ENCODE assay signal across 9 mouse cellular contexts in genomic region chr16:31896971-31897774, GRCm38 (mm10). TPM values are rescaled to one million over a fixed set of nuclear protein-coding genes. Genes with fewer than 3 reads are reported as not detected.
A peak's percentile ranks its signal among the peaks of the same experiment; 100 is the strongest.
DNase-seq lines count a peak whose midpoint lies in the region; ATAC-seq and TF ChIP-seq lines count a peak whose summit lies in the region.
"Had no signal": no experiment of that assay in that cellular context is flagged by ENCODE, and none has a peak within 500 bp of the region (broad histone marks: within the 10 kb centered on the region; RNA-seq: fewer than 3 reads in every experiment).

No protein-coding gene starts in this region.

- no peak for ATAC-seq in heart, embryonic 13.5 days (ENCODE audit: extremely low read depth, insufficient number of reproducible peaks, low FRiP score, low TSS enrichment)
- ATAC-seq in kidney, embryonic 16.5 days (ENCODE audit: low FRiP score, low TSS enrichment), result peak; percentile 80; the same call in 1 of the 2 replicates

- 0 out of 2 replicates have a peak, but pooled peaks cover 8% of the 10 kb centered on the region for H3K27me3 ChIP-seq in heart, embryonic 13.5 days (replicated peaks)
- H3K27me3 ChIP-seq in kidney, embryonic 16.5 days (ENCODE audit: insufficient read depth, low read length), result no peaks in the 10 kb centered on the region

- H3K9ac ChIP-seq in heart, embryonic 13.5 days, result peak overlapping the region; percentile 69
- peak overlapping the region; percentile 42; the same call in 1 of the 2 replicates for H3K9ac ChIP-seq in kidney, embryonic 16.5 days (replicated peaks; ENCODE audit: low read length)

- H3K4me3 ChIP-seq in heart, embryonic 13.5 days, result peak overlapping the region; percentile 38
- peak overlapping the region; percentile 14; the same call in 1 of the 2 replicates for H3K4me3 ChIP-seq in kidney, embryonic 16.5 days (ENCODE audit: low read length)
- no peak overlapping the region for H3K4me3 ChIP-seq in lung, adult 2 months (replicated peaks; ENCODE audit: extremely low read depth, low read depth, low read length)

- no peak for DNase-seq in heart, adult 18-20 months
- peak; percentile 58 for DNase-seq in cerebellum, adult 8-10 months
- peak; percentile 57 for DNase-seq in forelimb bud, embryonic 11.5 days (ENCODE audit: low read depth, low spot score)
- DNase-seq in lung, adult 2 months, result peak; percentile 14
- DNase-seq in retina, embryonic 14.5 days (ENCODE audit: low spot score), result peak; percentile 74
- no peak for DNase-seq in adipocyte (ENCODE audit: low spot score)

- no peak for TF ChIP-seq POLR2A in lung, adult 2 months (IDR thresholded peaks at IDR 0.05; ENCODE audit: borderline replicate concordance, extremely low read depth, low read depth, low read length)

- no peak overlapping the region for H3K27ac ChIP-seq in heart, embryonic 13.5 days (replicated peaks)
- H3K27ac ChIP-seq in kidney, embryonic 16.5 days (ENCODE audit: low read length), result no peak overlapping the region

- peak overlapping the region; percentile 67 for H3K4me2 ChIP-seq in heart, embryonic 13.5 days
- peak overlapping the region; percentile 52 for H3K4me2 ChIP-seq in kidney, embryonic 16.5 days (replicated peaks; ENCODE audit: low read depth, low read length)

- no peak for TF ChIP-seq CTCF in lung, adult 2 months (IDR thresholded peaks at IDR 0.05; ENCODE audit: insufficient read depth, low read length)

- no peaks in the 10 kb centered on the region for H3K36me3 ChIP-seq in heart, embryonic 13.5 days
- no peaks in the 10 kb centered on the region for H3K36me3 ChIP-seq in kidney, embryonic 16.5 days (ENCODE audit: insufficient read depth, low read length)
- H3K36me3 ChIP-seq: G1E had no signal

- peaks cover 17% of the 10 kb centered on the region for H3K4me1 ChIP-seq in heart, embryonic 13.5 days
- H3K4me1 ChIP-seq in kidney, embryonic 16.5 days (ENCODE audit: insufficient read depth, low read length), result peaks cover 10% of the 10 kb centered on the region
- 0 out of 2 replicates have a peak, but pooled peaks cover 2% of the 10 kb centered on the region for H3K4me1 ChIP-seq in lung, adult 2 months (ENCODE audit: control insufficient read depth, insufficient read depth, low read length)

- H3K9me3 ChIP-seq in heart, embryonic 13.5 days, result no peaks in the 10 kb centered on the region
- peaks cover 6% of the 10 kb centered on the region; the same call in 1 of the 2 replicates for H3K9me3 ChIP-seq in kidney, embryonic 16.5 days (ENCODE audit: low read length)
- H3K9me3 ChIP-seq: G1E had no signal

- WGBS in heart, embryonic 13.5 days, result 14% methylated on average over 29 of the region's 29 CpGs
- WGBS in kidney, embryonic 16.5 days, result 13% methylated on average over 29 of the region's 29 CpGs
- WGBS in lung, adult 2 months, result 21% methylated on average over 29 of the region's 29 CpGs

RNA-seq across cellular contexts. Expression of gene Meltf, which starts 18.6 kb away (rescaled TPM):
- polyA plus RNA-seq in heart, embryonic 13.5 days (2015; fragmentation: Nextera tagmentation; extraction: Ambion mirVana), result 0.04 and 0.05 TPM in 2 replicates
- under 1 TPM in 1 of 2 experiments, not detected in 1; 0.08 TPM for total RNA-seq in heart, adult 18-20 months (2021)
- polyA plus RNA-seq in kidney, embryonic 16.5 days (2015; fragmentation: Nextera tagmentation; extraction: Ambion mirVana), result 0.66 and 0.90 TPM in 2 replicates
- polyA plus RNA-seq in lung, adult 2 months (2012; rRNA removed), result 0.09 and 0.28 TPM in 2 replicates
- polyA plus RNA-seq: G1E had no signal

RNA-seq across cellular contexts. Expression of gene Pigz, which starts 36.5 kb away (rescaled TPM):
- polyA plus RNA-seq in heart, embryonic 13.5 days (2015; fragmentation: Nextera tagmentation; extraction: Ambion mirVana), result 0.60 and 0.73 TPM in 2 replicates
- total RNA-seq in heart, adult 18-20 months (2021), result 1 to 10 TPM; 2.2 to 3.5 TPM
- polyA plus RNA-seq in kidney, embryonic 16.5 days (2015; fragmentation: Nextera tagmentation; extraction: Ambion mirVana), result 1.0 and 1.4 TPM in 2 replicates
- polyA plus RNA-seq in lung, adult 2 months (2012; rRNA removed), result 4.8 and 5.5 TPM in 2 replicates
- polyA plus RNA-seq: G1E had no signal

RNA-seq across cellular contexts. Expression of gene 0610012G03Rik, which starts 51.1 kb away (rescaled TPM):
- 101 and 107 TPM in 2 replicates for polyA plus RNA-seq in heart, embryonic 13.5 days (2015; fragmentation: Nextera tagmentation; extraction: Ambion mirVana)
- 10 to 100 TPM; 74.8 to 79.2 TPM for total RNA-seq in heart, adult 18-20 months (2021)
- polyA plus RNA-seq in kidney, embryonic 16.5 days (2015; fragmentation: Nextera tagmentation; extraction: Ambion mirVana), result 96.2 and 103 TPM in 2 replicates
- polyA plus RNA-seq in lung, adult 2 months (2012; rRNA removed), result 49.6 and 74.2 TPM in 2 replicates

RNA-seq across cellular contexts. Expression of gene Ncbp2, which starts 51.1 kb away (rescaled TPM):
- 66.7 and 74.1 TPM in 2 replicates for polyA plus RNA-seq in heart, embryonic 13.5 days (2015; fragmentation: Nextera tagmentation; extraction: Ambion mirVana)
- 10 to 100 TPM; 24.8 to 26.4 TPM for total RNA-seq in heart, adult 18-20 months (2021)
- 115 and 119 TPM in 2 replicates for polyA plus RNA-seq in kidney, embryonic 16.5 days (2015; fragmentation: Nextera tagmentation; extraction: Ambion mirVana)
- 6.6 and 26.5 TPM in 2 replicates for polyA plus RNA-seq in lung, adult 2 months (2012; rRNA removed)

Comparison
In these comparisons a context has a peak if more than half of its experiments do, and no peak if none do; other contexts are left out.
1. DNase-seq: peak in cerebellum, adult 8-10 months (single experiment), forelimb bud, embryonic 11.5 days (single experiment), lung, adult 2 months (single experiment) and retina, embryonic 14.5 days (single experiment); none in heart, adult 18-20 months (0 of 2) and adipocyte (single experiment).